In the genomic region with DNA sequence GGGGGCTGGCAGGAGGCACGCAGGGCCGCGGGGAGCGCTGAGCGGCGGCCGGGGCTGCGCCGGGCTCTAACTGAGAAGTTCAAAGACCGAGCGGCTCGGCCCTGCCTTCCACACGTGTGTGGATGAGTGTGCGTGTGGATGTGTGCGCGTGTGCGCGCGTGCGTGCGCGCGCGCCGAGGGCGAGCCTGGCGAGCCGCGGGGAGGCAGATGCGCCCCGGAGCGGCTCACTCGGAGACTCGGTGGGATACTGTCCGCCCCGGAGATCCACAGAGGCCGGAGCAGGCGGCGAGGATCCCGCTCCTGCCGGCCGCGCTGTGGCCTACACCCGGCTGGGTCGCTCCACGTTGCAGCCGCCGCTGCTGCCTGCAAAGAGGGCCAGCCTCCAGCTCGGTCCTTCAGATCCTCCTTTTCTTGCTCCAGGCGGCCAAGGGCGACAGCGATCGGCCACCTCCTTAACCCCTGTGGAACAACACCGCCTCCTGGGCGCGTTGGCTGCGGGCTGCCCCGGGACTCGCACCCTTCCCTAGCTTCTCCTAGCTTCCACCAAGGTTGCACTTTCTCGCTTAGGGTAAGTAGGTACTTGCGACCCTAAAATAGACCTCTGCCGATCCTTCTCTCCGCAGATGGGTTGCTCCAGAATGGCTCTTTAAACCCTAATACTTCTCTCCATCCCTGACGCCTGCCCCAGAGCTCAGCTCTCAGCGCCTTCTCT, we compare ENCODE assay signal across 8 mouse cellular contexts. TPM values are rescaled to one million over a fixed set of nuclear protein-coding genes. Genes with fewer than 3 reads are reported as not detected.
DNase-seq lines count a peak whose midpoint lies in the region; ATAC-seq lines count a peak whose summit lies in the region.

No protein-coding gene starts in this region.

- peak overlapping the region; percentile 89 for H3K4me2 ChIP-seq in forebrain, embryonic 12.5 days
- H3K4me2 ChIP-seq in heart, embryonic 15.5 days, result peak overlapping the region; percentile 90
- H3K4me2 ChIP-seq in liver, embryonic 16.5 days (ENCODE audit: low read depth, low read length), result peak overlapping the region; percentile 69
- H3K4me2 ChIP-seq in neural tube, embryonic 14.5 days (ENCODE audit: low read depth, low read length), result peak overlapping the region; percentile 95

- H3K4me1 ChIP-seq in forebrain, embryonic 12.5 days, result peaks cover 32% of the 10 kb centered on the region
- H3K4me1 ChIP-seq in heart, embryonic 15.5 days (replicated peaks), result peaks cover 22% of the 10 kb centered on the region
- no peaks in the 10 kb centered on the region; the same call in none of the 2 replicates for H3K4me1 ChIP-seq in liver, embryonic 16.5 days (ENCODE audit: control insufficient read depth, low read depth, low read length)
- peaks cover 10% of the 10 kb centered on the region; the same call in 1 of the 2 replicates for H3K4me1 ChIP-seq in neural tube, embryonic 14.5 days (ENCODE audit: control insufficient read depth, insufficient read depth, low read length)

- DNase-seq in B cell, adult 2 months, result peak; percentile 29 to 43
- peak; percentile 65 to 72 for DNase-seq in adrenal gland, postnatal 36 days
- DNase-seq in kidney, postnatal 36 days, result peak; percentile 42 to 65
- DNase-seq in thymus, postnatal 4 days, result peak; percentile 61

- under 1% methylated on average over 54 of the region's 65 CpGs for WGBS in forebrain, embryonic 12.5 days
- under 1% methylated on average over 65 of the region's 65 CpGs for WGBS in heart, embryonic 15.5 days
- under 1% methylated on average over 62 of the region's 65 CpGs for WGBS in liver, embryonic 16.5 days (ENCODE audit: insufficient replicate concordance)
- WGBS in neural tube, embryonic 14.5 days, result 0% methylated on average over 58 of the region's 65 CpGs

- no peaks in the 10 kb centered on the region for H3K36me3 ChIP-seq in forebrain, embryonic 12.5 days (replicated peaks)
- H3K36me3 ChIP-seq in heart, embryonic 15.5 days, result no peaks in the 10 kb centered on the region
- no peaks in the 10 kb centered on the region for H3K36me3 ChIP-seq in liver, embryonic 16.5 days (ENCODE audit: control insufficient read depth, insufficient read depth)
- H3K36me3 ChIP-seq in neural tube, embryonic 14.5 days (ENCODE audit: control insufficient read depth, insufficient read depth, low read length), result no peaks in the 10 kb centered on the region

- H3K27ac ChIP-seq in forebrain, embryonic 12.5 days, result peak overlapping the region; percentile 59; the same call in 1 of the 2 replicates
- peak overlapping the region; percentile 92 for H3K27ac ChIP-seq in heart, embryonic 15.5 days
- H3K27ac ChIP-seq in liver, embryonic 16.5 days (ENCODE audit: low read length), result no peak overlapping the region
- peak overlapping the region; percentile 52; the same call in 1 of the 2 replicates for H3K27ac ChIP-seq in neural tube, embryonic 14.5 days (ENCODE audit: low read depth, low read length)

- H3K27me3 ChIP-seq in forebrain, embryonic 12.5 days, result peaks cover 27% of the 10 kb centered on the region
- H3K27me3 ChIP-seq in heart, embryonic 15.5 days, result no peaks in the 10 kb centered on the region; the same call in 1 of the 2 replicates
- peaks cover 30% of the 10 kb centered on the region for H3K27me3 ChIP-seq in liver, embryonic 16.5 days (ENCODE audit: control insufficient read depth, insufficient read depth, low read depth, low read length)
- no peaks in the 10 kb centered on the region for H3K27me3 ChIP-seq in neural tube, embryonic 14.5 days (ENCODE audit: control insufficient read depth, insufficient read depth, low read length)

- peak overlapping the region; percentile 70 for H3K9ac ChIP-seq in forebrain, embryonic 12.5 days
- peak overlapping the region; percentile 84 for H3K9ac ChIP-seq in heart, embryonic 15.5 days
- peak overlapping the region; percentile 37 for H3K9ac ChIP-seq in liver, embryonic 16.5 days (ENCODE audit: low read depth, low read length)
- peak overlapping the region; percentile 70 for H3K9ac ChIP-seq in neural tube, embryonic 14.5 days (replicated peaks; ENCODE audit: low read depth, low read length)

- peak; percentile 79 for ATAC-seq in forebrain, embryonic 12.5 days (ENCODE audit: low FRiP score)
- ATAC-seq in heart, embryonic 15.5 days (replicated peaks; ENCODE audit: insufficient number of reproducible peaks, insufficient read depth, low FRiP score, low read depth), result peak; percentile 75
- ATAC-seq in liver, embryonic 16.5 days (ENCODE audit: low read depth), result peak; percentile 56
- ATAC-seq in neural tube, embryonic 14.5 days (ENCODE audit: low read depth), result peak; percentile 74

- peak overlapping the region; percentile 65 for H3K4me3 ChIP-seq in forebrain, embryonic 12.5 days (replicated peaks)
- peak overlapping the region; percentile 77 for H3K4me3 ChIP-seq in heart, embryonic 15.5 days
- H3K4me3 ChIP-seq in liver, embryonic 16.5 days (ENCODE audit: low read depth, low read length), result peak overlapping the region; percentile 55
- H3K4me3 ChIP-seq in neural tube, embryonic 14.5 days (ENCODE audit: low read depth, low read length), result peak overlapping the region; percentile 67

- H3K9me3 ChIP-seq in forebrain, embryonic 12.5 days, result no peaks in the 10 kb centered on the region
- H3K9me3 ChIP-seq in heart, embryonic 15.5 days (replicated peaks), result no peaks in the 10 kb centered on the region
- no peaks in the 10 kb centered on the region for H3K9me3 ChIP-seq in liver, embryonic 16.5 days (replicated peaks; ENCODE audit: control insufficient read depth, low read length)
- no peaks in the 10 kb centered on the region for H3K9me3 ChIP-seq in neural tube, embryonic 14.5 days (ENCODE audit: control insufficient read depth, low read length)

RNA-seq across cellular contexts. Expression of gene Tgfb2, which starts 0.4 kb away (rescaled TPM):
- total RNA-seq in adrenal gland, postnatal 36 days (2021), result 1 to 10 TPM; 2.0 to 2.4 TPM
- 20.5 and 23.0 TPM in 2 replicates for polyA plus RNA-seq in forebrain, embryonic 12.5 days (2016; fragmentation: Nextera tagmentation; extraction: Ambion mirVana)
- polyA plus RNA-seq in heart, embryonic 15.5 days (2015; fragmentation: Nextera tagmentation; extraction: Ambion mirVana), result 43.7 and 50.7 TPM in 2 replicates
- polyA plus RNA-seq in liver, embryonic 16.5 days (2015; fragmentation: Nextera tagmentation; extraction: Ambion mirVana), result 0.89 and 1.7 TPM in 2 replicates
- 35.9 and 39.5 TPM in 2 replicates for polyA plus RNA-seq in neural tube, embryonic 14.5 days (2014; fragmentation: Nextera tagmentation; extraction: Ambion mirVana)

RNA-seq across cellular contexts. Expression of gene Rrp15, which starts 43.8 kb away (rescaled TPM):
- 10 to 100 TPM; 24.0 to 28.2 TPM for total RNA-seq in adrenal gland, postnatal 36 days (2021)
- polyA plus RNA-seq in forebrain, embryonic 12.5 days (2016; fragmentation: Nextera tagmentation; extraction: Ambion mirVana), result 52.7 and 58.8 TPM in 2 replicates
- polyA plus RNA-seq in heart, embryonic 15.5 days (2015; fragmentation: Nextera tagmentation; extraction: Ambion mirVana), result 27.7 and 32.5 TPM in 2 replicates
- polyA plus RNA-seq in liver, embryonic 16.5 days (2015; fragmentation: Nextera tagmentation; extraction: Ambion mirVana), result 21.0 and 21.9 TPM in 2 replicates
- polyA plus RNA-seq in neural tube, embryonic 14.5 days (2014; fragmentation: Nextera tagmentation; extraction: Ambion mirVana), result 27.8 and 35.1 TPM in 2 replicates
